Mouse (Mus musculus): Measurements from ENCODE around the gene Cep97. TPM values are rescaled to one million over a fixed set of nuclear protein-coding genes. Genes with fewer than 3 reads are reported as not detected.
"Not testable (repeated sequence)": the region's sequence is repeated elsewhere in the genome, so short reads cannot be mapped to it uniquely, and the experiment has no call there.

Gene Cep97
- polyA plus RNA-seq, 1 experiment from 2014 or later, result 16.3 TPM

DNA sequence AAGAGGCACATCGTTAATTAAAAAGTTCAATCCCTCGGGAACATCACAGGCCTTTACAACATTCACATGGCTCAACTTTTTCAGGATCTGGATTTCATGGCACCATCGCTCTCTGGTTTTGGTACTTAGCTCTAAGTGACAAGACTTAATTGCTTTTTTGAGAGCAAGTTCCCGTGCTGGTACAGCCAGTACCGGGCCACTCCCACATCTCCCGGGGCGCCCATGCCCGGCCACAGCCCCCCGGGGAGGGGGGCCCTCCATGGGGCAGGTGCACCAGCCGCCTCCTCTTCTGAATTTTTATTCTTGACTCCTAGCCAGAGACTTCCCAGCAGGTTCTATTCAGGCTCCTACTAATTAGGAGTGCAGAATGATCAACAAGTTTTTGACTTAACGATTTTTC, 50.4 kb downstream of the Cep97 start:
- no peak overlapping the region for H3K4me2 ChIP-seq (replicated peaks)
- H3K4me1 ChIP-seq, result no peaks in the 10 kb centered on the region
- H3K9ac ChIP-seq, result no peak overlapping the region
- H3K36me3 ChIP-seq, result peaks cover 5% of the 10 kb centered on the region; the same call in 1 of the 2 replicates
- no peaks in the 10 kb centered on the region for H3K9me3 ChIP-seq
- H3K4me3 ChIP-seq, result no peak overlapping the region
- WGBS, result 87% methylated on average over 11 of the region's 11 CpGs
- H3K27ac ChIP-seq, result no peak overlapping the region
- ATAC-seq (ENCODE audit: insufficient number of reproducible peaks, insufficient read depth, low FRiP score, low TSS enrichment), result no peak
- H3K27me3 ChIP-seq, result no peaks in the 10 kb centered on the region

- no peaks in the 10 kb centered on the region for H3K4me1 ChIP-seq
- 63% methylated on average over 6 of the region's 6 CpGs for WGBS
- no peak overlapping the region for H3K9ac ChIP-seq
- no peak overlapping the region for H3K4me2 ChIP-seq (replicated peaks)
- no peak overlapping the region for H3K4me3 ChIP-seq
- no peaks in the 10 kb centered on the region for H3K36me3 ChIP-seq
- no peaks in the 10 kb centered on the region for H3K27me3 ChIP-seq
- no peak for ATAC-seq (ENCODE audit: insufficient number of reproducible peaks, insufficient read depth, low FRiP score, low TSS enrichment)
- H3K9me3 ChIP-seq, result no peaks in the 10 kb centered on the region
- no peak overlapping the region for H3K27ac ChIP-seq
Observed at GRCm38 (mm10) chr16:55876025-55876424, 58.6 kb downstream of the Cep97 start.

DNA sequence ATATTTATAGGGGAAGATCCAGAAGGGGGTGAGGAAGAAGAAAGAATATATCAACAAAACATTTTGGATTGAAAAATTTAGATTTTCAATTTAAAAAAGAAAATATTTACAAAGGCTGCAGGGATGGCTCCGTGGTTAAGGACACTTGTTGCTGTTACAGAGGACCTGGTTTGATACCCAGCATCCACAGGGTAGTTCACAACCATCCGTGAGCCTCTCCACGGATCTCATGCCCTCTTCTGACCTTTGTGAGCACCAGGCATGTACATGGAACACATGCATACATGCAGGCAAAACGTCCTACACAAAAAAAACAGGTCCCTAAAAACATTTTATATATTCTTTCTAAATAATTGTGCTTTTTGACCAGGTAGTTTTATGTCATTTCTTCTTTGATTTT, 70.8 kb downstream of the Cep97 start:
- H3K27me3 ChIP-seq, result no peaks in the 10 kb centered on the region
- no peak overlapping the region for H3K4me2 ChIP-seq (replicated peaks)
- H3K4me1 ChIP-seq, result no peaks in the 10 kb centered on the region
- no peak for ATAC-seq (ENCODE audit: insufficient number of reproducible peaks, insufficient read depth, low FRiP score, low TSS enrichment)
- H3K9me3 ChIP-seq, result no peaks in the 10 kb centered on the region
- no peak overlapping the region for H3K9ac ChIP-seq
- peaks cover 7% of the 10 kb centered on the region; the same call in 1 of the 2 replicates for H3K36me3 ChIP-seq
- 62% methylated on average over 4 of the region's 4 CpGs for WGBS
- H3K4me3 ChIP-seq, result no peak overlapping the region
- no peak overlapping the region for H3K27ac ChIP-seq

DNA sequence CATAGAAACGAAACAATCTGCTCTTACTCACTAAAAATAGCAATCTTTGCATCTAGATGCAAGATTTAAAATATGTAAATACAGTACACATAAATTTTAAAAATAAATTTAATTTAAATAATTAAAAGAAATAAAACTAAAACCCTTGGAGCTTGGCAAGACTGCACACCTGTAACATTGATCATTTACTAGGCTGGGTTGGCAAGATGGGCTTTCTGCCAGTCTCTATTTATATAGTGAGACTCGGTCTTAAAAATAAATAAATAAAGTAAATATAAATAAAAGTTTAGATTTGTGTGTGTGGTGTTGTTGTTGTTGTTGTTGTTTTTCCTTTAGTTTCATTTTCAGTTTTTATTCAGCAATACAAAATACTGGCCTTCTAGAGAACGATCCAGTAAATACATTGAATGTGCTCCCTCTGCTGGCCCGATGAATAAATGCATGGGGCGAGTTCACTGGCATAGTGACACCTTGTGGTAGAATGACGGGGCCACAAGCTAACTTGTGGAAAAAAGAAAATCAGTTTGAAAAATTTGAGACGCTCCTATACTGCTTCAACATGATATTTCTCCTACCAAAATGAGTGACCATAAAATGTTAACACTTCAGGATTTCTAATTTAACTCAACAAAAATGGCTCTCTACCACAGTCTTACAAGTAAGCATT, 71.4 kb downstream of the Cep97 start:
- no peak for ATAC-seq (ENCODE audit: insufficient number of reproducible peaks, insufficient read depth, low FRiP score, low TSS enrichment)
- H3K4me2 ChIP-seq (replicated peaks), result no peak overlapping the region
- no peaks in the 10 kb centered on the region for H3K9me3 ChIP-seq
- no peaks in the 10 kb centered on the region for H3K27me3 ChIP-seq
- no peaks in the 10 kb centered on the region for H3K4me1 ChIP-seq
- no peak overlapping the region for H3K4me3 ChIP-seq
- H3K9ac ChIP-seq, result no peak overlapping the region
- no peak overlapping the region for H3K27ac ChIP-seq
- peaks cover 7% of the 10 kb centered on the region; the same call in 1 of the 2 replicates for H3K36me3 ChIP-seq
- WGBS, result 25% methylated on average over 7 of the region's 7 CpGs

DNA sequence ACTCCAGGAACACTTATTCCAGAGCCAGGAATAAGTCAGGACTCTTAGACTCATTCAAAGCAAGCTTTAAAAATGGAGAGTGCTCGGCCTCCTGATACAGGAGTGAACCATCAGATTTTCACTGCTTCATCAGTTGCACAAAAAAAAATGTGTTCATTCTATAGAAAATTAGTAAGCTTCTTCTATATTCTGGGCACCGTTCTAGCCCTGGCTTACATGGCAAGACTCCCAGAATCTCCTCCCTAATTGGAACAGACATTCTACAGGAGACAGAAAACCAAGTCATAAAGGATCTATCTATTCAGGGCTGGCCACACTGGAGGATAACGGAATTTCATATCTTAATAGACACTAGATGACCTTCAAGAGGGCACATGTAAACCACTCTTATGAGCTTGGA, 73.6 kb downstream of the Cep97 start:
- H3K27me3 ChIP-seq, result no peaks in the 10 kb centered on the region
- 89% methylated on average over 3 of the region's 3 CpGs for WGBS
- H3K9me3 ChIP-seq, result no peaks in the 10 kb centered on the region
- no peak overlapping the region for H3K4me3 ChIP-seq
- no peak overlapping the region for H3K27ac ChIP-seq
- H3K4me1 ChIP-seq, result no peaks in the 10 kb centered on the region
- no peak overlapping the region for H3K9ac ChIP-seq
- no peak overlapping the region for H3K4me2 ChIP-seq (replicated peaks)
- H3K36me3 ChIP-seq, result peaks cover 5% of the 10 kb centered on the region; the same call in 1 of the 2 replicates
- ATAC-seq (ENCODE audit: insufficient number of reproducible peaks, insufficient read depth, low FRiP score, low TSS enrichment), result no peak

GRCm38 (mm10) chr16:55859421-55859820, 75.2 kb downstream of the Cep97 start:
- not testable (repeated sequence) for H3K9me3 ChIP-seq; H3K4me2 ChIP-seq (replicated peaks); H3K4me1 ChIP-seq; ATAC-seq (ENCODE audit: insufficient number of reproducible peaks, insufficient read depth, low FRiP score, low TSS enrichment); H3K27me3 ChIP-seq; H3K36me3 ChIP-seq; H3K27ac ChIP-seq; H3K4me3 ChIP-seq; H3K9ac ChIP-seq
- 89% methylated on average over 4 of the region's 4 CpGs for WGBS

DNA sequence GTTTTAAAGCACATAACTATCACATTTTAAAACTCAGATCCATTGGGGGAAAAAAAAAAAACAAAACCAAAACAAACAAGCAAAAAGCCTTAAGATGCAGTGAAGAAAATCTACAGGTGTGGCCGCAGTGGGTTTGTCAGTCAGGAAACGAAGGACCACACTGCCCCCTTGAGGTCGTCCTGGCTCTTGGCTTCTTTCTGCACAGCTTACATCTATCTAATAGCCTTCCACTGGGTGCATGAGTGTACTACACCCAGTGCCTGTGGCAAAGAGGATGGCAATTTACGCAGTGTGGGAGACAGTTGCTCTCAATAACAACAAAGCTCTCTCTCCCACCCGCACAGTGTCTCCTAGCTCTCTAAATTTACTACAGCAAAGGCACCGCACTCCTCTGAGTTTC, 76.2 kb downstream of the Cep97 start:
- no peak for ATAC-seq (ENCODE audit: insufficient number of reproducible peaks, insufficient read depth, low FRiP score, low TSS enrichment)
- no peaks in the 10 kb centered on the region for H3K9me3 ChIP-seq
- no peaks in the 10 kb centered on the region for H3K4me1 ChIP-seq
- H3K27ac ChIP-seq, result no peak overlapping the region
- H3K4me3 ChIP-seq, result no peak overlapping the region
- peaks cover 3% of the 10 kb centered on the region; the same call in 1 of the 2 replicates for H3K36me3 ChIP-seq
- H3K27me3 ChIP-seq, result no peaks in the 10 kb centered on the region
- no peak overlapping the region for H3K9ac ChIP-seq
- no peak overlapping the region for H3K4me2 ChIP-seq (replicated peaks)
- 61% methylated on average over 6 of the region's 6 CpGs for WGBS

GRCm38 (mm10) chr16:55852943-55853727, 81.5 kb downstream of the Cep97 start:
- Histone ChIP-seq H3K9me3 (no peaks in the 10 kb centered on the region), H3K4me2 (replicated peaks) (no peak overlapping the region), H3K4me1 (no peaks in the 10 kb centered on the region), H3K27me3 (no peaks in the 10 kb centered on the region), H3K36me3 (0 out of 2 replicates have a peak, but pooled peaks cover 5% of the 10 kb centered on the region), H3K9ac (no peak overlapping the region), H3K27ac (no peak overlapping the region), H3K4me3 (no peak overlapping the region)
- no peak for ATAC-seq (ENCODE audit: insufficient number of reproducible peaks, insufficient read depth, low FRiP score, low TSS enrichment)
- WGBS, result 57% methylated on average over 19 of the region's 19 CpGs

DNA sequence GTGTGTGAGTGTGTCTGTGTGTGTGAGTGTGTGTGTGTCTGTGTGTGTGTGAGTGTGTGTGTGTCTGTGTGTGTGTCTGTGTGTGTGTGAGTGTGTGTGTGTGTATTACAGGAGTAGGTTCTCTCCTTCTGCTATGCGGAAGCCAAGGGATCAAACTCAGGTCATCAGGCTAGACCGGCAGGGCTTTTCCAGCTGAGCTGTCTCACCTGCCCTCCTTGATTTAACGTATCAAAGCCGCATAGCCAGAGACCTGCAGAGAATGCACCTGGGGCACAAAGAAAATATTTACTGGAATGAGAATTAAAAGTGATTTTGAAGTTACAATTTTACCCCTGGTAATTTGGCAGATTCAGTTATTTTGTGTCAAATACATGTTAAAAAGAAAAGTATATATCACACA, 82.1 kb downstream of the Cep97 start:
- Histone ChIP-seq H3K4me2 (replicated peaks) (no peak overlapping the region), H3K27ac (no peak overlapping the region), H3K9me3 (no peaks in the 10 kb centered on the region), H3K4me1 (no peaks in the 10 kb centered on the region), H3K4me3 (no peak overlapping the region), H3K9ac (no peak overlapping the region), H3K36me3 (0 out of 2 replicates have a peak, but pooled peaks cover 5% of the 10 kb centered on the region), H3K27me3 (no peaks in the 10 kb centered on the region)
- WGBS, result 34% methylated on average over 4 of the region's 4 CpGs
- no peak for ATAC-seq (ENCODE audit: insufficient number of reproducible peaks, insufficient read depth, low FRiP score, low TSS enrichment)

- Histone ChIP-seq H3K27me3 (no peaks in the 10 kb centered on the region), H3K9ac (no peak overlapping the region), H3K4me1 (no peaks in the 10 kb centered on the region), H3K4me2 (replicated peaks) (no peak overlapping the region), H3K4me3 (no peak overlapping the region), H3K36me3 (0 out of 2 replicates have a peak, but pooled peaks cover 5% of the 10 kb centered on the region), H3K9me3 (no peaks in the 10 kb centered on the region), H3K27ac (no peak overlapping the region)
- no peak for ATAC-seq (ENCODE audit: insufficient number of reproducible peaks, insufficient read depth, low FRiP score, low TSS enrichment)
- WGBS, result 80% methylated on average over 3 of the region's 3 CpGs
Observed at GRCm38 (mm10) chr16:55850485-55850884, 84.2 kb downstream of the Cep97 start.

All from embryonic facial prominence, embryonic 12.5 days (tissue).